Mouse (Mus musculus) neural tube, embryonic 14.5 days (tissue): ENCODE results near the gene Cacna1s. TPM values are rescaled to one million over a fixed set of nuclear protein-coding genes. Genes with fewer than 3 reads are reported as not detected.

Experiments used
- ATAC-seq: fragments of 200-750 bp; cut with Nextera tagmentation; 2 replicates; pipeline ENCODE4 v1.8.0; 2017; ENCODE audit warnings: low read depth, mild to moderate bottlenecking, moderate TSS enrichment, moderate library complexity
- H3K27ac ChIP-seq: fragments of 300-500 bp; sonication (generic); 2 replicates; pipeline ENCODE4 v1.5.1; 2014; ENCODE audit warnings: low read depth, mild to moderate bottlenecking, control low read depth, low read length, moderate library complexity, mixed read lengths
- H3K27me3 ChIP-seq: fragments of 300-500 bp; sonication (generic); 2 replicates; pipeline ENCODE4 v1.6.1; 2014; ENCODE audit warnings: low read length; ENCODE audit not compliant: control insufficient read depth, insufficient read depth
- H3K36me3 ChIP-seq: fragments of 300-500 bp; sonication (generic); 2 replicates; pipeline ENCODE4 v1.6.1; 2014; ENCODE audit warnings: low read length, mixed read lengths; ENCODE audit not compliant: control insufficient read depth, insufficient read depth
- H3K4me1 ChIP-seq: fragments of 300-500 bp; sonication (generic); 2 replicates; pipeline ENCODE4 v1.6.1; 2014; ENCODE audit warnings: low read length; ENCODE audit not compliant: control insufficient read depth, insufficient read depth
- H3K4me2 ChIP-seq: fragments of 300-500 bp; sonication (generic); 2 replicates; pipeline ENCODE4 v1.6.1; 2014; ENCODE audit warnings: mild to moderate bottlenecking, low read depth, low read length, control low read depth
- H3K4me3 ChIP-seq: fragments of 300-500 bp; sonication (generic); 2 replicates; pipeline ENCODE4 v1.5.1; 2014; ENCODE audit warnings: low read depth, low read length, control low read depth, mixed read lengths
- H3K9ac ChIP-seq: fragments of 300-500 bp; sonication (generic); replicated peaks from 2 replicates; pipeline ENCODE4 v1.6.1; 2014; ENCODE audit warnings: low read depth, mild to moderate bottlenecking, control low read depth, low read length, mixed read lengths
- H3K9me3 ChIP-seq: fragments of 300-500 bp; sonication (generic); 2 replicates; pipeline ENCODE4 v1.6.1; 2016; ENCODE audit warnings: low read length; ENCODE audit not compliant: control insufficient read depth
- WGBS: fragments of 180-500 bp; shearing (Covaris S2); extraction: QIAGEN DNeasy Blood & Tissue Kit; methylation state at CpG from one replicate; pipeline ENCODE4 v1.1.7; 2014; 5-methylcytosine and 5-hydroxymethylcytosine counted together
- polyA plus RNA-seq: library from polyadenylated mRNA; unstranded; fragments of >200 nt; fragmentation: Nextera tagmentation; extraction: Ambion mirVana; gene quantifications from 2 replicates; pipeline ENCODE4 v1.2.1, GENCODE M21; 2014

Gene Cacna1s
- polyA plus RNA-seq, 1 experiment from 2014 or later = 0.20 TPM

DNA sequence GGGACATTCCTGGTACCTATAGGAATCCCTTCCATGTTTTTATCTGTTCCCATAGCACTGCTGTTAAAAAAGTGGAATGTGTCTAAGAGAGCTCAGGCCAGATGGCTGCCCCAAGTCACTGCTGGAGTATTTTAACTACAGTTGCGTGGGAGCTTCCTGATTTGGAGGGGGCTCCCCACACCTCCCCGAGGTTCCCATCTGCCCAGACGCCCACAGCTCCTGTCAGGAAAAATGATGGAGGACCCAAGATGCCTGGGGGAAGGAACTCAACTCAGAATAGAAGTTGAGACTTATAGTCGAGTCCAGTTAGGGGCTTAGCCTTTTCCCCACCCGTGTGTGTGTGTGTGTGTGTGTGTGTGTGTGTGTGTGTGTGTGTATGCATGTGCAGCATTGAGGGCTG lies 75.9 kb downstream of the Cacna1s start:
- 44% methylated on average over 5 of the region's 5 CpGs for WGBS
- Histone ChIP-seq H3K4me1 (peaks cover 5% of the 10 kb centered on the region; the same call in 1 of the 2 replicates), H3K27ac (no peak overlapping the region), H3K4me2 (no peak overlapping the region), H3K36me3 (no peaks in the 10 kb centered on the region), H3K9ac (no peak overlapping the region), H3K27me3 (no peaks in the 10 kb centered on the region), H3K4me3 (no peak overlapping the region), H3K9me3 (no peaks in the 10 kb centered on the region)
- no peak for ATAC-seq

DNA sequence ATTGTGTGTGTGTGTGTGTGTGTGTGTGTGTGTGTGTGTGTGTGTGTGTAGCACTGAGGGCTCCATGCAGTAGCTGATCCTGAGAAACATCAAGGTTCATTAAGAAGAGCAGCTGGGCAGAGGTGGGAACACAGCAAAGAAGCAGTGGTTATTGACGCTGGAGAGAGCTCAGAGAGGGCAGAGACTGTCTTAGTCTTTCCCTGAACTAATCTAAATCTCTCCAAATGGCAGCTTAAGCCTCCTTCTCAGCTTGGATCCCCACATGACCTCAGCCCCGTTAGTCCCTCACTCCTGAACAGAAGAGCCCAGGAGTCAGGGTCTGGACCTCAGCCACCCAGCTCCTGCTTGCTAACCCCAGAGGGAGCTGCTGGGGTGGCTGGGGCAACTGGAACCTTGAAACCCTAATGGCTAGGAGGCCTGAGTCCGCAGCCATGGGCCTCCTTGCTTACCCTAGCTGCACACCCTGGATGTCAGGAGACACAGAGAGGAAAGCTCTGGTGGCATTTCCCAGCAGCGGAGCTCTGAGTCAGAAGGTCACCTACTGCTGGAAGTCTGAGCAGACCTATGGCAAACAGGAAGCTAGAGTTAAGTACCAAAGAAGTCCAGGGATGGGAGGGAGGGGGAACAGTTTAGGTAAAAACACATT lies 76.5 kb downstream of the Cacna1s start:
- no peak overlapping the region for H3K4me2 ChIP-seq

DNA sequence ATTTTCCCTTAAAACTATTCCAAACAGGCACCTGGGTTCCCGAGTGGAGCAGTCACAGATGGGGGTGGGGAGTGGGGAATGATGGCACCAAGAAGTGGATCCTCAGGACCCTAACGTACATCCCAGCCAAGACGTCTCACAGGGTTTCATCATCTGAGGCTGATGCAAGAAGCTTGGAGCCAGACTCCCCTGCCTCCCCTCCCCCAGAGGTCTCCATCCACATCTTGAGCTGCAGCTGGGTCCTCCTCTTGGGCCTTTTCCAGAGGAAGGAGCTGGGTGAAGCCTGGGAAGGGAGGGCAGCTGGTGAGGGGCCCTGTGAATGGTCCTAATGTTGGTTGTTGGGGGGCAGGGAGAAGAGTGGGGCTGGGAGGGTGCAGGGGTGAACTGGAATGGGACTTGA lies 77.6 kb downstream of the Cacna1s start:
- WGBS = 49% methylated on average over 3 of the region's 3 CpGs
- no peak overlapping the region for H3K27ac ChIP-seq
- ATAC-seq = no peak

More for the DNA sequence above, 76.5 kb downstream of the Cacna1s start:
- H3K36me3 ChIP-seq = no peaks in the 10 kb centered on the region
- H3K9ac ChIP-seq = no peak overlapping the region
- H3K9me3 ChIP-seq = no peaks in the 10 kb centered on the region
- no peak overlapping the region for H3K27ac ChIP-seq
- 67% methylated on average over 4 of the region's 4 CpGs for WGBS
- no peak for ATAC-seq
- peaks cover 11% of the 10 kb centered on the region for H3K4me1 ChIP-seq
- H3K4me3 ChIP-seq = no peak overlapping the region
- no peaks in the 10 kb centered on the region for H3K27me3 ChIP-seq

DNA sequence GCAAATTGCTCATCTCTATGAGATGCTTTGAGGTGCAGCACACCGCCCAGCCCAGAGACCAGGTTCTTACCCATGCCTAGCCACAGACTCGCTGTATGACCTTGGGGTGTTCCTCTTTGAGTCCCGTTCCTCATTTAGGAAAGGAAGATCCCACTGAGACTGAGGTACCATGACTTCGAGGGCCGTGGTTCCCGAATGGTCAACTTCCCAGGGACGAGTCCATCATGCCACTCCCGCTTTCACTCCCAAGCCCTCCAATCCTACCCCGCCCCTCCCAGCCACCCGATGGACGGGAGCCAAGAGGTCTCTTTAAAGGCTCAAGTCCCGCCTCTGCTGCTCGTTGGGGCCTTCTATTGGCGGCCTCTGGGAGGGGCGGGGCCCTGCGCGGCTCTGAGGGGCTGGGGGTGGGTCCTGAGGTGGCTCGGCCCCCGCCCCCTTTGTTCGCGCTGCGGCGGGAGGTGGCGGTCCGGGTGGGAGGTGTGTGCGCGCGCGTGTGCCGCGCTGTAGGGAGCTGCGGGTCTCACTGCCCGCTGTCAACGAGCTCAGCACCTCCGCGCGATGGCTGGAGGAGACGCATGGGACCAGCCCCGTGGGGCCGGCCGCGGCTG lies 78.5 kb downstream of the Cacna1s start, which contains the start of gene Kif21b:
Gene Kif21b (plus strand): TSS at position 439 of the 608 bp plus-strand sequence.
- peaks cover 31% of the 10 kb centered on the region for H3K4me1 ChIP-seq

More for the DNA sequence above, 77.6 kb downstream of the Cacna1s start:
- H3K4me3 ChIP-seq = no peak overlapping the region
- peak overlapping the region; percentile 67 for H3K4me2 ChIP-seq
- H3K36me3 ChIP-seq = no peaks in the 10 kb centered on the region
- peaks cover 22% of the 10 kb centered on the region for H3K4me1 ChIP-seq
- H3K9me3 ChIP-seq = no peaks in the 10 kb centered on the region
- H3K27me3 ChIP-seq = no peaks in the 10 kb centered on the region
- no peak overlapping the region for H3K9ac ChIP-seq

DNA sequence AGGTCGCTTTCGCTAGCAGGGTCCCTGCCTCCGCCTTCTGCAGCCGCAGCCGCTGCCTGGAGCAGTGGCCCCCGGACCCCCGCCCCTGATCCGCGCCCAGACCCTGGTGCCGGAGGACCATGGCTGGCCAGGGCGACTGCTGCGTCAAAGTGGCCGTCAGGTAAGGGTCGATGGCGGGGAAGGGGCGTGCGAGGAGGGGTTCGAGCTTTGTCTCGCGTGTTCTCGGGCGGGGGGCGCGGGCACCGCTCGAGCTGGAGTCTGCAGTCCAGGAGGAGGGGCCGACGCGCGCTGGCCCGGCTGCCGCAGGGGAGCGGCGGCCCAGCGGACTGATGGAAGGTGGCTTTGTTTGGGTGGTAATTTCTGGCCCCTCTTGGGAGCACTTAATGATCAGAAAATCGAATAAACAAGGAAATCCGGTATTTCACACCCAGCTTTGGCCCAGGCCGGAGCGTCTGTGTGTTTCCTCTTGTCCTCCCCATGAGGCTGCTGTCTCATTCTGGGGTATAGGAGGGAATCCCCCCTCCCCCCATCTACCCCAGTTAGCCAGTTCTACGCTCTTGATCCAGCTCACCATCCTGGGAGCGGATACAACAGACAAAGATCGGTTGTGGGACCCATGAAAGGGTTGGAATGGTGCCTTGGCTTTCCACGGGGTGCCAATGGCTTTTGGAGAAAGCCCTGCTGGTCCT lies 79.2 kb downstream of the Cacna1s start:
- Histone ChIP-seq H3K4me3 (peak overlapping the region; percentile 98), H3K9ac (peak overlapping the region; percentile 97), H3K4me2 (peak overlapping the region; percentile 67), H3K4me1 (peaks cover 38% of the 10 kb centered on the region), H3K27ac (peak overlapping the region; percentile 91), H3K36me3 (no peaks in the 10 kb centered on the region), H3K27me3 (no peaks in the 10 kb centered on the region), H3K9me3 (no peaks in the 10 kb centered on the region)
- ATAC-seq = peak; percentile 65
- under 1% methylated on average over 40 of the region's 43 CpGs for WGBS

More for the DNA sequence above, 78.5 kb downstream of the Cacna1s start, which contains the start of gene Kif21b:
- 1% methylated on average over 37 of the region's 42 CpGs for WGBS
- Histone ChIP-seq H3K36me3 (no peaks in the 10 kb centered on the region), H3K27ac (peak within 1 kb of the TSS; percentile 91), H3K4me2 (peak within 1 kb of the TSS; percentile 67), H3K4me3 (peak within 1 kb of the TSS; percentile 98), H3K9me3 (no peaks in the 10 kb centered on the region), H3K27me3 (no peaks in the 10 kb centered on the region), H3K9ac (peak within 1 kb of the TSS; percentile 97)
- ATAC-seq = peak; percentile 90

DNA sequence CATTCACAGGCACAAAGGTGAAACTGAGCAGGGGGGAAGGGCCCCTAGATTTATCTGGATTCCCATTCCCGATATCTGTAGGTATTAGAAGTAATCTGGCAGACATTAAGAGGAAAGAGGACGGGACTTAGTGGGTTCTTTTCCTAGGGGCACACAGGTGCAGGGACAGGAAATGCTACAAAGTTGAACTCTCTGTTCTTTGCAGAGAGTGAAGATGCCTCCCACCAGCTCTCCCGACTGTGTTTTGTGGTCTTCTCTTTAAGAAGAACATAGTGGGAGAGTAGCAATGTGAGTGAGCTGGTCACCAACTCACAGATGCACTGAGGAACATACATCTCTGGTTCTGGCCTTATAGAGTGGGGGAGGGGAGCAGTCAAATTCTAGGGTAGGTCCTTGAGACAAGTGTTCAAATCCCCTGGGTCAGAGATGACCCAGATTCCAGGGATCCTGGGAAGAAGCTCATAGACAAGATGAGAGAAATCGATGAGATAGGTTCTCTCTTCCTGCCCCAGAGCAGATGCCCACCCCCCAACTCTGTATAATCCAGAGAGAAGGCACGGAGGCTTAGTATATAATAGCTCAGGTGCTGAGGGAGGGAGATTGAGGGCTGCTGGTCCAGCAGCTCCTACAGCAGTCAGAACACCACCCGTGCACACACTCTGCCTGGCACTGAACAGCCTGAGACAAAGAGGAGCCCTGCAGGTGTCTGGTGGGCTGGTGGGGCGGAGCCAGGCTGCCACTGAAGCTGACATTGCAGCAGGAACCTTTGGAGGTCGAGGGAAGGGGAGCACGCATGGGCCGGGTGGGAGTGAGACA lies 80.0 kb downstream of the Cacna1s start:
- peaks cover 46% of the 10 kb centered on the region for H3K4me1 ChIP-seq
- peak overlapping the region; percentile 98 for H3K4me3 ChIP-seq
- peak overlapping the region; percentile 67 for H3K4me2 ChIP-seq
- H3K36me3 ChIP-seq = no peaks in the 10 kb centered on the region
- 18% methylated on average over 10 of the region's 10 CpGs for WGBS
- H3K9me3 ChIP-seq = no peaks in the 10 kb centered on the region
- ATAC-seq = peak; percentile 8
- no peaks in the 10 kb centered on the region for H3K27me3 ChIP-seq
- peak overlapping the region; percentile 91 for H3K27ac ChIP-seq
- peak overlapping the region; percentile 97 for H3K9ac ChIP-seq

DNA sequence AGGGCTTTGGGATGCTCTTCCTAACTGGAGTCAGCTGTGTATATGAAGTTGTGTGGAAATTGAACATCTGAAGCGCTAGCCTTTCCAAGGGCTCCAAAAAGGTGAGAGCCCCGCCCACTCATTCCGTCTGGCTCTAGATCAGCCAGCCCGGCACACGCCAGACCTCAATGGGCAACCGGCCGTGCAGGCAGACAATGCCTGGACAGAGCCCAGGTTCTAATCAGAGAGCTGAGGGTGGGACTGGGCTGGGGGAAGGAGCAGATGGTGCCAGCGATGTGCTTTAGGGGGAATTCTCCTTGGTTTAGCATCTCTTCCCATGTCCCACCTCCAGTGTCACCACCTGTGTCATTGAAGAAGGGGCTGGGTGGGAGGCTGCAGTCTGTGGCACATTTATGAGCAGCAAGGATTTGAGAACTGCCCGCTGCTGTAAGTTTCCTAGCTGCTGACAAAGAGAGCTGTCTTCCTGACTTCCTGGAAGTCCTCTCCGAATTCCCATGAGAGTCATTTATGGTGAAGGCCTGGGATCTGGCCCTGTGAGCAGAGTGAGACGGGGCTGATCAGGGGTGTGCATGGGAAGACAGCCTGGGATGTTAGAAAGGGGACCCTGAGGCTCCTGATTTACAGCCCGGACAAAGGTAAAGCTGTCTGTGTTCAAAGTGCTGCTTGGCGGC lies 81.2 kb downstream of the Cacna1s start:
- peak overlapping the region; percentile 98 for H3K4me3 ChIP-seq
- H3K4me2 ChIP-seq = peak overlapping the region; percentile 67
- H3K9ac ChIP-seq = peak overlapping the region; percentile 97
- H3K27me3 ChIP-seq = no peaks in the 10 kb centered on the region
- H3K27ac ChIP-seq = peak overlapping the region; percentile 91
- H3K36me3 ChIP-seq = no peaks in the 10 kb centered on the region
- peaks cover 57% of the 10 kb centered on the region for H3K4me1 ChIP-seq
- 19% methylated on average over 13 of the region's 13 CpGs for WGBS
- no peaks in the 10 kb centered on the region for H3K9me3 ChIP-seq
- no peak for ATAC-seq

DNA sequence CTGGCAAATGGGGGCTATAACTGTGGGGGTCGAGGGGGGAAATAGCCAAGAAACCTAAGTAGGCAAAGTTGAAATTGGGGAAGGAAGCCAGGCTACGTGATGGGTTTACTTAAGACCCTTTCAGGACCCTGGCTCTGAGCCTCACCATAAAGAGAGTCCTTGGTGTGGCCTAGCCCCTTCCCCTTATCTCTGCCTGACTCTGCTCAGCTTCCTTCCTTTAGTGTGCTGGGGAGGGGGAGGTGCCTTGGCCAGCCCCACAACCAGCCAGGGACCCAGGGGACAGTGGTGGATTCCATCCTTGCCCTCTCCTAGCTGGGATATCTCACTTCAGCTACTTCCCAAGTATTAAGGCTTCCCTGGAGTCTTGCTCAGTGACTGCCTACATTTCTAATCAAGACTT lies 82.0 kb downstream of the Cacna1s start:
- H3K4me3 ChIP-seq = peak overlapping the region; percentile 98; the same call in 1 of the 2 replicates
- 75% methylated on average over 2 of the region's 2 CpGs for WGBS
- no peak for ATAC-seq

More for the DNA sequence above, 82.0 kb downstream of the Cacna1s start:
- Histone ChIP-seq H3K27me3 (no peaks in the 10 kb centered on the region), H3K36me3 (no peaks in the 10 kb centered on the region), H3K9me3 (no peaks in the 10 kb centered on the region), H3K27ac (no peak overlapping the region), H3K4me1 (peaks cover 64% of the 10 kb centered on the region), H3K9ac (no peak overlapping the region; the same call in 1 of the 2 replicates), H3K4me2 (peak overlapping the region; percentile 67)
